Mouse (Mus musculus) MEL (cell line): ENCODE data around the gene Prss21.

Experiments used
- MYC ChIP-seq: IDR thresholded peaks from 2 replicates; pipeline ENCODE4 v1.6.1; 2011; ENCODE audit warnings: low read depth, mild to moderate bottlenecking, low read length, improper control_type of control experiment, moderate library complexity
- POLR2A ChIP-seq, 2 experiments: IDR thresholded peaks; 2 replicates each; pipeline ENCODE4 v1.6.1; 2011 to 2012; ENCODE audit warnings: low read length in 2 of 2, mild to moderate bottlenecking in 2 of 2, control low read depth in 1 of 2, improper control_type of control experiment in 1 of 2, low read depth in 1 of 2, moderate library complexity in 1 of 2; ENCODE audit not compliant: control insufficient read depth in 1 of 2, insufficient read depth in 1 of 2, poor library complexity in 1 of 2

GRCm38 (mm10) chr17:23843812-23844273 is 24.0 kb upstream of the Prss21 start, which contains the start of the genes Prss32 and Prss41:
- peak; percentile 69 to 93 for TF ChIP-seq POLR2A (IDR thresholded peaks at IDR 0.05; ENCODE audit: control insufficient read depth in 1 of 2, insufficient read depth in 1 of 2, low read depth in 1 of 2, low read length in 2 of 2, poor library complexity in 1 of 2)
- TF ChIP-seq MYC = peak; percentile 73; the same call in 1 of the 2 replicates
